Mouse (Mus musculus): ENCODE results near the gene Eif2d. TPM values are rescaled to one million over a fixed set of nuclear protein-coding genes. Genes with fewer than 3 reads are reported as not detected.

Gene Eif2d
- polyA plus RNA-seq, 1 experiment from 2014 or later: 26.4 TPM

GRCm38 (mm10) chr1:131180386-131180785 lies 27.4 kb downstream of the Eif2d start:
- Histone ChIP-seq H3K4me3 (ENCODE audit: low read depth, low read length) (no peak overlapping the region), H3K4me1 (replicated peaks; ENCODE audit: control insufficient read depth, insufficient read depth, low read length) (no peaks in the 10 kb centered on the region), H3K9me3 (ENCODE audit: control insufficient read depth) (no peaks in the 10 kb centered on the region), H3K36me3 (ENCODE audit: control insufficient read depth, insufficient read depth) (peaks cover 30% of the 10 kb centered on the region), H3K4me2 (replicated peaks; ENCODE audit: low read depth) (no peak overlapping the region), H3K27me3 (replicated peaks; ENCODE audit: control insufficient read depth, insufficient read depth, low read length) (no peaks in the 10 kb centered on the region), H3K27ac (ENCODE audit: low read depth, low read length) (no peak overlapping the region), H3K9ac (ENCODE audit: low read depth, low read length) (no peak overlapping the region)
- ATAC-seq: no peak
- TF ChIP-seq CTCF (IDR thresholded peaks at IDR 0.05; ENCODE audit: low read depth): no peak
- WGBS: 95% methylated on average over 7 of the region's 7 CpGs

DNA sequence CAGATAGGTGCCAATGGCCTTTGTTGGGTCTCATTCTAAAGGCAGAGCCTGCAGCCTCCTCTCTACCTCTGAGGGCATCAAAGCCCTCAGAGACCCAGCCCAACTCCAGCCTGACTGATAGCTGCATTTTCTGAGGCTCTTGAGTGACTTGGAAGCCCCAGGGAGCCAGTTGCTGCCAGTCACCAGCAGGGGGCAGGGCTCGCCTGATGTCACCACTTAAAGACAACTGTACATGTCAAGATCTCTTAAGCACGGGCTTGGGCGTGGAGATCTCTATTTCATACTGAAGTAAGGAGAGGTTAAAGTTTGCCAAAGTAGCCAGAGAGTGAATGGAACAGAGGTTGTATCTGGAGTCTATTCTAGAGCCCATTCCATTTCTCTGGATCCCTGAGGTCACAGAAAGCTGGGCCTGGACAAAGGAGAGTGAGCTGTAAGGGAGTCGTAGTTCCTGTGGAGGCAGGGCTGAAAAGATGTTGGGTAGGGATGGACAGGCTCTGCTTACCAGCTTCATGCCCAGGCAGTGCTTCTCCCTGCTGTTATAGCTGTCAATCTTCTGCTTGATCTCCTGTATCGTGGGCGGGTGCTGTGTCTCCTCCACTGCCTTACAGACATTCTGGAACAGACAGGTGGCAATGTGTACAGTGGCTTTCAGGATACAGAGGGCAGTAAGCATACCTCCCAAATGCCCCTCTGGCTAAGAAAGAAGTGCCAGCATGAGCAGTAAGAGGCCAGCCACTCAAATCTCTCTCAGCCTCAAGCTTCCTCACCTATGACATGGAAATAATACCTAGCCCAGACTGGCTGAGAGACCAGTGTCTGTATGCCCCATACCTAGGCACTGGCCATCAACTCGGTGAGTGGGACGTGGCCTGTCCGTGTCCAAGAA lies 28.9 kb downstream of the Eif2d start:
- Histone ChIP-seq H3K27me3 (replicated peaks; ENCODE audit: control insufficient read depth, insufficient read depth, low read length) (no peaks in the 10 kb centered on the region), H3K4me3 (ENCODE audit: low read depth, low read length) (no peak overlapping the region), H3K27ac (ENCODE audit: low read depth, low read length) (no peak overlapping the region), H3K9ac (ENCODE audit: low read depth, low read length) (no peak overlapping the region), H3K9me3 (ENCODE audit: control insufficient read depth) (no peaks in the 10 kb centered on the region), H3K4me2 (replicated peaks; ENCODE audit: low read depth) (no peak overlapping the region), H3K36me3 (ENCODE audit: control insufficient read depth, insufficient read depth) (peaks cover 16% of the 10 kb centered on the region), H3K4me1 (replicated peaks; ENCODE audit: control insufficient read depth, insufficient read depth, low read length) (no peaks in the 10 kb centered on the region)
- WGBS: 60% methylated on average over 9 of the region's 9 CpGs
- peak; percentile 93 for TF ChIP-seq CTCF (IDR thresholded peaks at IDR 0.05; ENCODE audit: low read depth)
- ATAC-seq: peak; percentile 56; the same call in 1 of the 2 replicates

GRCm38 (mm10) chr1:131183201-131183600 lies 30.2 kb downstream of the Eif2d start:
- no peak overlapping the region for H3K9ac ChIP-seq (ENCODE audit: low read depth, low read length)
- H3K27ac ChIP-seq (ENCODE audit: low read depth, low read length): no peak overlapping the region
- H3K4me3 ChIP-seq (ENCODE audit: low read depth, low read length): no peak overlapping the region
- no peaks in the 10 kb centered on the region for H3K27me3 ChIP-seq (replicated peaks; ENCODE audit: control insufficient read depth, insufficient read depth, low read length)
- no peak for TF ChIP-seq CTCF (IDR thresholded peaks at IDR 0.05; ENCODE audit: low read depth)
- 85% methylated on average over 7 of the region's 7 CpGs for WGBS
- H3K9me3 ChIP-seq (ENCODE audit: control insufficient read depth): no peaks in the 10 kb centered on the region
- no peaks in the 10 kb centered on the region for H3K4me1 ChIP-seq (replicated peaks; ENCODE audit: control insufficient read depth, insufficient read depth, low read length)
- ATAC-seq: no peak
- H3K4me2 ChIP-seq (replicated peaks; ENCODE audit: low read depth): no peak overlapping the region
- H3K36me3 ChIP-seq (ENCODE audit: control insufficient read depth, insufficient read depth): peaks cover 7% of the 10 kb centered on the region; the same call in 1 of the 2 replicates

GRCm38 (mm10) chr1:131184253-131184955 lies 31.4 kb downstream of the Eif2d start:
- ATAC-seq: no peak
- no peak overlapping the region for H3K4me3 ChIP-seq (ENCODE audit: low read depth, low read length)
- peaks cover 4% of the 10 kb centered on the region; the same call in 1 of the 2 replicates for H3K36me3 ChIP-seq (ENCODE audit: control insufficient read depth, insufficient read depth)
- TF ChIP-seq CTCF (IDR thresholded peaks at IDR 0.05; ENCODE audit: low read depth): no peak
- H3K9ac ChIP-seq (ENCODE audit: low read depth, low read length): no peak overlapping the region
- H3K4me2 ChIP-seq (replicated peaks; ENCODE audit: low read depth): no peak overlapping the region
- no peaks in the 10 kb centered on the region for H3K27me3 ChIP-seq (replicated peaks; ENCODE audit: control insufficient read depth, insufficient read depth, low read length)
- 63% methylated on average over 9 of the region's 9 CpGs for WGBS
- H3K9me3 ChIP-seq (ENCODE audit: control insufficient read depth): no peaks in the 10 kb centered on the region
- H3K27ac ChIP-seq (ENCODE audit: low read depth, low read length): no peak overlapping the region
- no peaks in the 10 kb centered on the region for H3K4me1 ChIP-seq (replicated peaks; ENCODE audit: control insufficient read depth, insufficient read depth, low read length)

DNA sequence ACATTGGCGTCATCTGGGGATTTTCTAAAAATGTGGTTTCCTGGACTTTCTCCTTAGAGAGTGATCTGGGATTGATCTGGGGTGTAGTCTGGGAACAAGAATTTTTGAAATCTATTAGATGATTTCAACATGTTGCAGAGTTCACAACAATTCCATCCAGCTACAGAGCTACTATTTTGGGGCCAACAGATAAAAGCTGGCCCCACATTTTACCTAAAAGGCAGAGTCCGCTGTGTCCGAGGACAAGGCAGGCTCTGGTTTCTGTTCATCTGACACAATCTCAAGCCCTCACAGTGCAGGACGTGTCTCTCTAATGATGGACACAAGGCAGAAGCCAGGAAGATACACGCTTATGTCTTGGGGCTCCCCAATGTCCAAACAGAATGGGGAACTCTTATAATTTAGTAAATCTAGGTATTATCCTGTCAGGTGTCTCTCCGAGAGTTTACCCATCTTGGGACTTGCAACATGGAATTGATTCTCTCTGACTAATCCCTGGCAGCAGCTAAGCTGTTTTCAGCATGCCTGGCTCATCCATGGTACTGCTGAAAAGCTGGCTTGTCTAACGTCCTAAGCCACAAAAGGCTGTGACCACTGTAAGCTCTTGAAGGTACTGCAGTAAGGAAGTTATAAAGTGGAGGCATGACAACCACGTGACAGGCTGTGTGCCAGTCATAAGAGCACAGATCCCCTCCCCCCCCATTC lies 32.1 kb downstream of the Eif2d start:
- WGBS: 71% methylated on average over 8 of the region's 8 CpGs
- no peak for ATAC-seq
- Histone ChIP-seq H3K27ac (ENCODE audit: low read depth, low read length) (no peak overlapping the region), H3K9me3 (ENCODE audit: control insufficient read depth) (no peaks in the 10 kb centered on the region), H3K4me2 (replicated peaks; ENCODE audit: low read depth) (no peak overlapping the region), H3K4me3 (ENCODE audit: low read depth, low read length) (no peak overlapping the region), H3K36me3 (ENCODE audit: control insufficient read depth, insufficient read depth) (no peaks in the 10 kb centered on the region), H3K27me3 (replicated peaks; ENCODE audit: control insufficient read depth, insufficient read depth, low read length) (no peaks in the 10 kb centered on the region), H3K9ac (ENCODE audit: low read depth, low read length) (no peak overlapping the region), H3K4me1 (replicated peaks; ENCODE audit: control insufficient read depth, insufficient read depth, low read length) (no peaks in the 10 kb centered on the region)
- TF ChIP-seq CTCF (IDR thresholded peaks at IDR 0.05; ENCODE audit: low read depth): no peak
